Mouse (Mus musculus) midbrain, embryonic 13.5 days (tissue): ENCODE data around the gene Kcnip3. TPM values are rescaled to one million over a fixed set of nuclear protein-coding genes. Genes with fewer than 3 reads are reported as not detected.

Experiments
- ATAC-seq: fragments of 200-750 bp; cut with Nextera tagmentation; 2 replicates; pipeline ENCODE4 v1.8.0; 2017; ENCODE audit warnings: mild to moderate bottlenecking, moderate TSS enrichment, moderate library complexity
- H3K27ac ChIP-seq: fragments of 300-500 bp; sonication (generic); 2 replicates; pipeline ENCODE4 v1.5.1; 2015; ENCODE audit warnings: inconsistent platforms, mild to moderate bottlenecking, moderate library complexity
- H3K27me3 ChIP-seq: fragments of 300-500 bp; sonication (generic); 2 replicates; pipeline ENCODE4 v1.6.1; 2015; ENCODE audit warnings: mild to moderate bottlenecking, inconsistent platforms
- H3K36me3 ChIP-seq: fragments of 300-500 bp; sonication (generic); 2 replicates; pipeline ENCODE4 v1.6.1; 2015; ENCODE audit warnings: mild to moderate bottlenecking, inconsistent platforms
- H3K4me1 ChIP-seq: fragments of 300-500 bp; sonication (generic); replicated peaks from 2 replicates; pipeline ENCODE4 v1.6.1; 2015; ENCODE audit warnings: inconsistent platforms
- H3K4me2 ChIP-seq: fragments of 300-500 bp; sonication (generic); replicated peaks from 2 replicates; pipeline ENCODE4 v1.6.1; 2015; ENCODE audit warnings: moderate library complexity, mild to moderate bottlenecking, inconsistent platforms
- H3K4me3 ChIP-seq: fragments of 300-500 bp; sonication (generic); replicated peaks from 2 replicates; pipeline ENCODE4 v1.5.1; 2015; ENCODE audit warnings: mild to moderate bottlenecking, inconsistent platforms
- H3K9ac ChIP-seq: fragments of 300-500 bp; sonication (generic); replicated peaks from 2 replicates; pipeline ENCODE4 v1.6.1; 2015; ENCODE audit warnings: mild to moderate bottlenecking, inconsistent platforms
- H3K9me3 ChIP-seq: fragments of 300-500 bp; sonication (generic); 2 replicates; pipeline ENCODE4 v1.6.1; 2016; ENCODE audit warnings: mild to moderate bottlenecking, inconsistent platforms
- WGBS: fragments of 180-500 bp; shearing (Covaris S2); methylation state at CpG from one replicate; pipeline ENCODE4 v1.1.7; 2015; 5-methylcytosine and 5-hydroxymethylcytosine counted together
- polyA plus RNA-seq: library from polyadenylated mRNA; unstranded; fragments of >200 nt; fragmentation: Nextera tagmentation; extraction: Ambion mirVana; gene quantifications from 2 replicates; pipeline ENCODE4 v1.2.1, GENCODE M21; 2015

The Kcnip3 gene
- polyA plus RNA-seq, 1 experiment from 2014 or later: 5.5 TPM

DNA sequence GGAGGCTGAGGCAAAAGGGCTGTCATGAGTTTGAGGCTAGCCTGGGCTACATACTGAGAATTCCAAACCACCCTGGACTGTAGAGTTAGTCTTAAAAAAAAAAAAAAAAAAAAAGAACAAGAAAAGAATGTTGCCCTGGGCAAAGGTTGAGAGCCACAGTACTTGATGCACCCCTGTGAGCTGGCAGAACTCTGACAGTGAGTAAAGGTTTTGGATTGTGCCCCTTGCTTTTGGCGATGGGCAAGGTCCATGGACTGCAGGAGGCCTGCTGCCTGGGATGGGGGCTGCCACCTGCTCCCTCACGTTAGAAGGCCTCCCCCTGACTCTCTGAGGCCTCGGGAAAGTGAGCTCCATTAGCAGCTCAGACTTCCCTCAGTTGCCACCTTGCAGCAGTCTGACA is 105.2 kb downstream of the Kcnip3 start:
- H3K4me1 ChIP-seq: no peaks in the 10 kb centered on the region
- H3K9ac ChIP-seq: no peak overlapping the region
- H3K4me3 ChIP-seq: no peak overlapping the region
- 65% methylated on average over 3 of the region's 3 CpGs for WGBS
- no peak overlapping the region for H3K27ac ChIP-seq
- H3K4me2 ChIP-seq: no peak overlapping the region
- H3K27me3 ChIP-seq: no peaks in the 10 kb centered on the region
- H3K9me3 ChIP-seq: no peaks in the 10 kb centered on the region
- no peaks in the 10 kb centered on the region for H3K36me3 ChIP-seq
- ATAC-seq: no peak

DNA sequence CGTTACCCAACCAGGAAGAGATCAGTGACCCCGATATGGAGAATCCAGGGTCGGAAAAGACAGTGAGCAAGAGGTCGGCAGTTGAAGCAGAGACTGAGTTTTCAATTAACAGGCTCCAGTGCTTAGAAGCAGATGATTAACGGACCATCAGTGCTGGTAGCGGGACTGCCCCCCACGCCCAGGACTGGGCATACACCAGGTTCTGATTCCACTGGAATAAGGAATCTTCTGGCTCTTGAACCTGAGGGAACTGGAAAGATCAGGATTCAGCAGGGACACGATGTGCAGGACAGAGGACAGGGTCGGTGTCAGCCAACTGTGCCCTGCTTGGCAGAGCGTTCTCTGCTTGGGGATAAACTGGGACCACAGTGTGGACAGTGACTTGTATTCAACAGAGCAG is 106.1 kb downstream of the Kcnip3 start:
- Histone ChIP-seq H3K27ac (no peak overlapping the region), H3K9ac (no peak overlapping the region), H3K4me2 (no peak overlapping the region), H3K4me1 (no peaks in the 10 kb centered on the region), H3K27me3 (no peaks in the 10 kb centered on the region), H3K36me3 (no peaks in the 10 kb centered on the region), H3K4me3 (no peak overlapping the region), H3K9me3 (no peaks in the 10 kb centered on the region)
- 84% methylated on average over 10 of the region's 10 CpGs for WGBS
- no peak for ATAC-seq

- Histone ChIP-seq H3K27me3 (no peaks in the 10 kb centered on the region), H3K27ac (no peak overlapping the region), H3K9ac (no peak overlapping the region), H3K4me3 (no peak overlapping the region), H3K36me3 (no peaks in the 10 kb centered on the region), H3K4me1 (no peaks in the 10 kb centered on the region), H3K9me3 (no peaks in the 10 kb centered on the region), H3K4me2 (no peak overlapping the region)
- 92% methylated on average over 6 of the region's 6 CpGs for WGBS
- no peak for ATAC-seq
Measured at GRCm38 (mm10) chr2:127411126-127411525, 110.8 kb downstream of the Kcnip3 start.

Other genes with a start within 250 kb of the Kcnip3 start
- gene Dusp2, start 185.9 kb downstream of the Kcnip3 start, polyA plus RNA-seq: 4.3 and 4.4 TPM in 2 replicates
- gene Astl, start 183.5 kb downstream of the Kcnip3 start, polyA plus RNA-seq: not detected in 2 replicates
- gene Adra2b, start 158.9 kb downstream of the Kcnip3 start, polyA plus RNA-seq: 0.12 and 0.15 TPM in 2 replicates
- 0.13 and 0.22 TPM in 2 replicates for gene Gpat2, start 96.9 kb downstream of the Kcnip3 start, polyA plus RNA-seq
- 36.1 and 37.6 TPM in 2 replicates for gene Fahd2a, start 77.5 kb downstream of the Kcnip3 start, polyA plus RNA-seq
- not detected in 2 replicates for gene Prom2, start 19.4 kb upstream of the Kcnip3 start, polyA plus RNA-seq
- gene Zfp661, start 65.0 kb upstream of the Kcnip3 start, polyA plus RNA-seq: 7.9 and 9.8 TPM in 2 replicates
- gene Mrps5, start 65.1 kb upstream of the Kcnip3 start, polyA plus RNA-seq: 156 and 172 TPM in 2 replicates
- gene Mal, start 134.6 kb upstream of the Kcnip3 start, polyA plus RNA-seq: 0.89 and 1.4 TPM in 2 replicates
- gene Mall, start 207.8 kb upstream of the Kcnip3 start, polyA plus RNA-seq: 0.61 and 0.82 TPM in 2 replicates